9 mouse cellular contexts compared by ENCODE assay signal in the genomic region with DNA sequence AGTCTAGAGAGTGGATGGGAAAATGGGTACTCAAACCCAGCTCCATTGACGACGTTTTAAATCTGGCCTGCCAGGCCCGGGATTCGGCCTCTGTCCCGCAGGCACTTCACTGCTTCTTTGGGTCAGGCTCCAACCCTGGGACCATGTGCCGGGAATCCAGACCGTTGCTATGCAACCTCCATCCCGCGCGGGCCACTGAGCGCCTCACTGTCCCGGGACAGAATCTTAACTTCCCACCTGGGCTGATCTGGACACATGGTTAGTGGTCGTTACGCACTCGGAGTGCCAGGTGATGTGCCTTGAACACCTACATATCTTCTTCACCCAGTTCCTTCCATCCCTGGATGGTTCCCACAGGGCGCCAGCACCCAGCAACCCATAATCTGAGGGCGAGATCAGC. TPM values are rescaled to one million over a fixed set of nuclear protein-coding genes. Genes with fewer than 3 reads are reported as not detected.
A peak's percentile ranks its signal among the peaks of the same experiment; 100 is the strongest.
DNase-seq lines count a peak whose midpoint lies in the region; ATAC-seq and TF ChIP-seq lines count a peak whose summit lies in the region.
"Had no signal": no experiment of that assay in that cellular context is flagged by ENCODE, and none has a peak within 500 bp of the region (broad histone marks: within the 10 kb centered on the region; RNA-seq: fewer than 3 reads in every experiment).

No protein-coding gene starts in this region.

- no peak for TF ChIP-seq POLR2A in cerebellum, adult 2 months (IDR thresholded peaks at IDR 0.05; ENCODE audit: borderline replicate concordance, insufficient read depth, low read length)

- peak; percentile 11 to 25 for DNase-seq in kidney, postnatal 4 days
- DNase-seq in kidney, adult 11 months: no peak
- DNase-seq in cerebellum, adult 2 months: peak; percentile 24 to 39
- peak; percentile 8 for DNase-seq in forebrain, embryonic 14.5 days (ENCODE audit: low spot score)
- peak; percentile 36 for DNase-seq in midbrain, embryonic 10.5 days (ENCODE audit: low spot score)
- DNase-seq in ovary, adult 18-20 months (ENCODE audit: low spot score): no peak
- no peak for DNase-seq in kidney, postnatal 36 days

- peak overlapping the region; percentile 69 for H3K4me3 ChIP-seq in cerebellum, adult 2 months (replicated peaks; ENCODE audit: insufficient read depth, low read depth, low read length)
- H3K4me3 ChIP-seq in forebrain, embryonic 14.5 days (ENCODE audit: low read depth, low read length): peak overlapping the region; percentile 58
- H3K4me3 ChIP-seq in midbrain, embryonic 10.5 days: peak overlapping the region; percentile 67

- peak overlapping the region; percentile 81 for H3K9ac ChIP-seq in forebrain, embryonic 14.5 days (ENCODE audit: low read length)

- TF ChIP-seq CTCF in cerebellum, adult 2 months (IDR thresholded peaks at IDR 0.05; ENCODE audit: borderline replicate concordance, insufficient read depth, low read depth, low read length): no peak

- WGBS in cerebellum, adult 2 months: 10% methylated on average over 17 of the region's 17 CpGs
- 25% methylated on average over 17 of the region's 17 CpGs for WGBS in forebrain, embryonic 14.5 days
- 18% methylated on average over 17 of the region's 17 CpGs for WGBS in midbrain, embryonic 10.5 days

- H3K9me3 ChIP-seq in forebrain, embryonic 14.5 days (replicated peaks; ENCODE audit: control insufficient read depth, low read length): no peaks in the 10 kb centered on the region
- H3K9me3 ChIP-seq in midbrain, embryonic 10.5 days (replicated peaks): no peaks in the 10 kb centered on the region

- H3K4me1 ChIP-seq in cerebellum, adult 2 months (ENCODE audit: control insufficient read depth, insufficient read depth, low read length): peaks cover 2% of the 10 kb centered on the region; the same call in 1 of the 2 replicates
- H3K4me1 ChIP-seq in forebrain, embryonic 14.5 days (ENCODE audit: control insufficient read depth, insufficient read depth, low read length): no peaks in the 10 kb centered on the region
- peaks cover 22% of the 10 kb centered on the region for H3K4me1 ChIP-seq in midbrain, embryonic 10.5 days

- H3K36me3 ChIP-seq in forebrain, embryonic 14.5 days (ENCODE audit: control insufficient read depth, insufficient read depth, low read length): no peaks in the 10 kb centered on the region
- H3K36me3 ChIP-seq in midbrain, embryonic 10.5 days: no peaks in the 10 kb centered on the region

- ATAC-seq in forebrain, embryonic 14.5 days: peak; percentile 27; the same call in 1 of the 2 replicates
- ATAC-seq in granulocyte monocyte progenitor cell, adult 5-6 weeks (replicated peaks; ENCODE audit: poor library complexity, severe bottlenecking): no peak

- peak overlapping the region; percentile 59 for H3K4me2 ChIP-seq in forebrain, embryonic 14.5 days (ENCODE audit: low read length)

- no peak overlapping the region for H3K27ac ChIP-seq in cerebellum, adult 2 months (ENCODE audit: insufficient read depth, low read length)
- H3K27ac ChIP-seq in forebrain, embryonic 14.5 days (ENCODE audit: low read depth, low read length): no peak overlapping the region
- peak overlapping the region; percentile 88 for H3K27ac ChIP-seq in midbrain, embryonic 10.5 days (replicated peaks)

- H3K27me3 ChIP-seq in cerebellum, adult 2 months (ENCODE audit: control insufficient read depth, insufficient read depth, low read length): no peaks in the 10 kb centered on the region
- H3K27me3 ChIP-seq in forebrain, embryonic 14.5 days (replicated peaks; ENCODE audit: control insufficient read depth, insufficient read depth, low read length): no peaks in the 10 kb centered on the region
- H3K27me3 ChIP-seq in midbrain, embryonic 10.5 days (ENCODE audit: low read depth, poor library complexity, severe bottlenecking): peaks cover 48% of the 10 kb centered on the region

RNA-seq across cellular contexts. Expression of gene Pdzd4, which starts 1.0 kb away (rescaled TPM):
- 54.6 and 56.6 TPM in 2 replicates for polyA plus RNA-seq in cerebellum, adult 2 months (2012; rRNA removed)
- 5.4 and 8.0 TPM in 2 replicates for polyA plus RNA-seq in forebrain, embryonic 14.5 days (2014; fragmentation: Nextera tagmentation; extraction: Ambion mirVana)
- 0.80 and 0.81 TPM in 2 replicates for polyA plus RNA-seq in midbrain, embryonic 10.5 days (2016; fragmentation: Nextera tagmentation; extraction: Ambion mirVana)
- 0.58 and 2.6 TPM in 2 replicates for total RNA-seq in granulocyte monocyte progenitor cell, adult 5-6 weeks (2014; fragmentation: Nextera tagmentation)
- total RNA-seq in granulocyte monocyte progenitor cell, adult 5-6 weeks (2017): 0.90 and 1.4 TPM in 2 replicates

RNA-seq across cellular contexts. Expression of gene Ssr4, which starts 36.9 kb away (rescaled TPM):
- polyA plus RNA-seq in cerebellum, adult 2 months (2012; rRNA removed): 161 and 176 TPM in 2 replicates
- polyA plus RNA-seq in forebrain, embryonic 14.5 days (2014; fragmentation: Nextera tagmentation; extraction: Ambion mirVana): 148 and 189 TPM in 2 replicates
- polyA plus RNA-seq in midbrain, embryonic 10.5 days (2016; fragmentation: Nextera tagmentation; extraction: Ambion mirVana): 122 and 123 TPM in 2 replicates
- 623 and 635 TPM in 2 replicates for total RNA-seq in granulocyte monocyte progenitor cell, adult 5-6 weeks (2014; fragmentation: Nextera tagmentation)
- 345 and 370 TPM in 2 replicates for total RNA-seq in granulocyte monocyte progenitor cell, adult 5-6 weeks (2017)

RNA-seq across cellular contexts. Expression of gene Idh3g, which starts 37.0 kb away (rescaled TPM):
- polyA plus RNA-seq in cerebellum, adult 2 months (2012; rRNA removed): 811 and 886 TPM in 2 replicates
- 253 and 290 TPM in 2 replicates for polyA plus RNA-seq in forebrain, embryonic 14.5 days (2014; fragmentation: Nextera tagmentation; extraction: Ambion mirVana)
- polyA plus RNA-seq in midbrain, embryonic 10.5 days (2016; fragmentation: Nextera tagmentation; extraction: Ambion mirVana): 185 and 192 TPM in 2 replicates
- total RNA-seq in granulocyte monocyte progenitor cell, adult 5-6 weeks (2014; fragmentation: Nextera tagmentation): 290 and 324 TPM in 2 replicates
- total RNA-seq in granulocyte monocyte progenitor cell, adult 5-6 weeks (2017): 213 and 240 TPM in 2 replicates

RNA-seq across cellular contexts. Expression of gene Srpk3, which starts 49.5 kb away (rescaled TPM):
- polyA plus RNA-seq in cerebellum, adult 2 months (2012; rRNA removed): 14.2 and 17.3 TPM in 2 replicates
- 1.1 and 1.8 TPM in 2 replicates for polyA plus RNA-seq in forebrain, embryonic 14.5 days (2014; fragmentation: Nextera tagmentation; extraction: Ambion mirVana)
- 1.5 and 1.6 TPM in 2 replicates for polyA plus RNA-seq in midbrain, embryonic 10.5 days (2016; fragmentation: Nextera tagmentation; extraction: Ambion mirVana)
- not detected in 2 replicates for total RNA-seq in granulocyte monocyte progenitor cell, adult 5-6 weeks (2014; fragmentation: Nextera tagmentation)
- not detected in 2 replicates for total RNA-seq in granulocyte monocyte progenitor cell, adult 5-6 weeks (2017)
- total RNA-seq: liver, adult 2 months had no signal

Comparison
In these comparisons a context has a peak if more than half of its experiments do, and no peak if none do; other contexts are left out.
1. DNase-seq: peak in kidney, postnatal 4 days (2 of 2), cerebellum, adult 2 months (2 of 2), forebrain, embryonic 14.5 days (single experiment) and midbrain, embryonic 10.5 days (single experiment); none in kidney, adult 11 months (single experiment), ovary, adult 18-20 months (single experiment) and kidney, postnatal 36 days (0 of 2).
2. Peak in every context shown above with its lines, with median percentiles within 50 percentile points of each other: H3K4me3 ChIP-seq.